Mouse (Mus musculus) cerebellum, adult 2 months (tissue): Measurements from ENCODE around the gene Prkab1. TPM values are rescaled to one million over a fixed set of nuclear protein-coding genes. Genes with fewer than 3 reads are reported as not detected.
A peak's percentile ranks its signal among the peaks of the same experiment; 100 is the strongest.

Experiments
- DNase-seq, 2 experiments: peaks; one replicate each; pipeline ENCODE4 v3.0.0; 2021
- H3K27ac ChIP-seq: fragments of 200-500 bp; 2 replicates; pipeline ENCODE4 v1.5.1; 2012; ENCODE audit warnings: low read length, control low read depth, inconsistent platforms; ENCODE audit not compliant: insufficient read depth
- H3K27me3 ChIP-seq: fragments of 200-500 bp; 2 replicates; pipeline ENCODE4 v1.6.1; 2012; ENCODE audit warnings: inconsistent platforms, mild to moderate bottlenecking, low read length, moderate library complexity; ENCODE audit not compliant: control insufficient read depth, insufficient read depth
- H3K4me1 ChIP-seq: fragments of 200-500 bp; 2 replicates; pipeline ENCODE4 v1.6.1; 2011; ENCODE audit warnings: low read length; ENCODE audit not compliant: control insufficient read depth, insufficient read depth
- H3K4me3 ChIP-seq: fragments of 200-500 bp; replicated peaks from 2 replicates; pipeline ENCODE3; 2011; ENCODE audit warnings: mild to moderate bottlenecking, low read depth, low read length, control low read depth; ENCODE audit not compliant: insufficient read depth
- CTCF ChIP-seq: fragments of 200-500 bp; IDR thresholded peaks from 2 replicates; pipeline ENCODE4 v1.5.1; 2011; ENCODE audit warnings: low read depth, mild to moderate bottlenecking, control low read depth, low read length, moderate library complexity, borderline replicate concordance; ENCODE audit not compliant: insufficient read depth
- POLR2A ChIP-seq: fragments of 200-500 bp; IDR thresholded peaks from 2 replicates; pipeline ENCODE4 v1.6.1; 2011; ENCODE audit warnings: low read length, control low read depth, borderline replicate concordance; ENCODE audit not compliant: insufficient read depth
- WGBS: fragments of 180-500 bp; shearing (Covaris S2); methylation state at CpG from one replicate; pipeline ENCODE4 v1.1.7; 2018; 5-methylcytosine and 5-hydroxymethylcytosine counted together
- polyA plus RNA-seq: library from polyadenylated mRNA; depleted of rRNA; stranded (reverse); fragments of >200 nt; gene quantifications from 2 replicates; pipeline ENCODE4 v1.2.3, GENCODE M21; 2012

Prkab1 gene
- polyA plus RNA-seq, 1 experiment, result 39.6 TPM

DNA sequence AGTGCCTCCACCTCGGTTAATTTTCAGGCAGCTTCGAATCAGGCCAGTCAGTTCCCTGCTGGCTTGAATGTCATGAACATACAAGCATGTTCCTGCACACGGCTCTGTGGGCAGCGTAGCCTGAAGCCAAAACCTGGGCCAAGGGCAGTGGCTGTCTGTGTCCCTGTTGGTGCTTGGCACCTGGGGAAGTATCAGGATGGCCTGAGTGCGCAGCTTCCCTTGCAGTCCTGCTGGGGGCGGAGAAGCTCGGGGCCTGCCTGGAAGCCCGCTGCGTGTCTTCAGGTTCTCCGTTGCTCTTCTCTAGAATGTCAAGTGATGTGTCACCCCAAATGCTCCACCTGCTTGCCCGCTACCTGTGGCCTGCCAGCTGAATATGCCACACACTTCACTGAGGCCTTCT, 39.2 kb downstream of the Prkab1 start:
- no peak overlapping the region for H3K4me3 ChIP-seq
- WGBS, result 59% methylated on average over 11 of the region's 11 CpGs
- H3K27ac ChIP-seq, result no peak overlapping the region
- DNase-seq, result peak; percentile 38 to 60
- no peaks in the 10 kb centered on the region for H3K27me3 ChIP-seq
- TF ChIP-seq POLR2A, result no peak
- no peak for TF ChIP-seq CTCF
- H3K4me1 ChIP-seq, result no peaks in the 10 kb centered on the region

DNA sequence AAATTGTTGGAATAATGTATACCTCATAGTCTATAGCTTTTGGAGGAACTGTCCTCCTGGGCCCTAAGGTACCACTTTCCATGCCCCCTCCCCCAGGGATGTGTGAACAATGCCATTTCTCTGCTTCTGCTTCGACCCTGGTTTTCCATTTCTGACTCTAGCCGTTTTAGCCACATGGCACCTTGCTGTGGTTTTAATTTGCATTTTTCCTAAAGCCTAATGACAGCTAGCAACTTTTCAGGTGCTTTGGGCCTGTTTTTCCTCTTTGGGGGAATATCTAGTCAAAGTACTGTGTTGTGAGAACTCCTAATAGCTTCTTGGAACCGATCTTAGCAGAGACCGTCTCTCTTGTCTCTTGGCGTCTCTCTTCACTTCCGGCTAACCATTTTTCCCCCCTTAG, 39.9 kb downstream of the Prkab1 start:
- Histone ChIP-seq H3K27ac (no peak overlapping the region), H3K27me3 (no peaks in the 10 kb centered on the region), H3K4me3 (no peak overlapping the region), H3K4me1 (no peaks in the 10 kb centered on the region)
- TF ChIP-seq POLR2A, result no peak
- no peak for TF ChIP-seq CTCF
- WGBS, result 93% methylated on average over 6 of the region's 6 CpGs
- no peak for DNase-seq

DNA sequence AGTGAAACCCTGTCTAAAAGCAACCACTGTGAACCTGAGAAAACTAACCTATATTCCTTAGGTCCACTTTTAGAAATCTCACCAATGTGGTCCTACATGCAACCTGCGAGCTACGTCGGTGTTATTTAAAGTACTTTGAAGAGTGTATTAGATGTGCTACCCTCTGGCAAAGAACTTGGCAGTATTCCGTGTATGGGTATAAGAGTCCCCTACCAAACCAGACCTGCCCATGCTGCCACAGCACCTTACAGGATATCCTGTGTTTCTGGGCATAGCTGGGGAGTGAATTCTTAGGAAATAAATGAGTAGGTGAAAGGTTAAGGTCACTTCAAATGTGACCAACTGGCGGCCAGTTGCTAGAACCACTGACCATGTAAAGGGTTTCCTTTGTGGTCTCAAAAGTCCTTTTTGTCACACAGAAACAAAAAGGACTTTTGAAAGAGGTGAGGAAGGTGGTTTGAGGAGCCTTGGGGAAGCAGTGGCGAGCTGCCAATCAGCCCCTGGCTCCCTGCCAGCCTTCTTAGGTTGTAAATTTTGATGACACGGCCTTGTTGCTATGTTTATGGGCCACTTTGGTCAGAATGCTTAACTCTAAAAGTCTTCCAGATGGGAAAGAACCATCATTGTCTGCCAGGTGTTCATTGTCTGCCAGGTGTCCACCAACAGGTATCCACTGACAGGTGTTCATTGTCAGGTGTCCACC, 41.5 kb downstream of the Prkab1 start:
- DNase-seq, result peak; percentile 31 to 42
- no peak overlapping the region for H3K27ac ChIP-seq
- 71% methylated on average over 7 of the region's 7 CpGs for WGBS

DNA sequence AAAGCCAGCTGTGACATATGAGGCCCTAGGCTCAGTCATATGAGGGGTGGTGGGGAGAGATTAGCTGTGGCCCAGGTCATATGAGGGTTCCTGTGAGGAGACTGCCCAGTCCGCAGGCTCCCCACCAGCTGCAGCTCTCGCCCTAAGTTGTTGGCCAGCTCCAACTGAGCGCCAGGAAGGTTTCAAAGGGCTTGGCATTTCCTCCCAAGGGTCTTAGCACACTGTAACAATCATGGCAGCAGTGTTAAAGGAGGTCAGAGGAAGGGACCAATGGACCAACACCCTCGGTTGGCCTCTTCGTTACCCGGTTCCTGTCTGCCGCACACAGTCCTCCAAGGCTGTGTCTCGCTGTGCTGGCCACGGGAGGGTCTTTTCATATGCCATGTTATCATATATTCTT, 43.8 kb downstream of the Prkab1 start:
- DNase-seq, result no peak
- Histone ChIP-seq H3K4me3 (no peak overlapping the region), H3K27me3 (no peaks in the 10 kb centered on the region), H3K27ac (no peak overlapping the region), H3K4me1 (no peaks in the 10 kb centered on the region)
- TF ChIP-seq CTCF (no peak), POLR2A (no peak)
- 86% methylated on average over 9 of the region's 9 CpGs for WGBS

More for the DNA sequence above, 41.5 kb downstream of the Prkab1 start:
- H3K27me3 ChIP-seq, result no peaks in the 10 kb centered on the region
- no peak overlapping the region for H3K4me3 ChIP-seq
- TF ChIP-seq CTCF (no peak), POLR2A (no peak)
- H3K4me1 ChIP-seq, result no peaks in the 10 kb centered on the region

DNA sequence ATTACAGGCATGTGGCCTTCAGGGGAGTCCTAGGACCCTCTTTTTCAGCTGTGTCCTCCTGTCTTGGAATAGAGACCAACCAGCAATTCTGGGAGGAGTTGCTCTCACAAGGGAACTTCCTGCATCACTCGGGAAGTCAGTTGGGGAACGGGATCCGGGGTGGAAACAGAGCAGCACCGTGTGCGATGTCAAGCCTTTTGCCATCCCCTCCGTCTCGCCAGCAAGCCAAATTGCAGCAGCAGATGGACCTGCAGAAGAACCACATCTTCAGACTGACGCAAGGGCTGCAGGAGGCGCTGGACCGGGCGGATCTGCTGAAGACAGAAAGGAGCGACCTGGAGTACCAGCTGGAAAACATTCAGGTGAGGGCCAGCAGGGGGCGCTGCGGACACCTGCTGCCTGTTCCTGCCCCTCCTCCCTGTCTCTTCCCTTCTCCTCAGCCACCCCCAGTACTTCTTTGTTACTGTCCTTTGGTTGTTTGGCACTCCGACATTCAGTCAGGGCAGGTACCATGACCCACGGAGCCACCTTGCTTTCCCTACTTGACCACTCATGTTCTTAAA, 45.1 kb downstream of the Prkab1 start:
- Histone ChIP-seq H3K27me3 (no peaks in the 10 kb centered on the region), H3K4me1 (no peaks in the 10 kb centered on the region), H3K27ac (no peak overlapping the region), H3K4me3 (no peak overlapping the region)
- 49% methylated on average over 16 of the region's 16 CpGs for WGBS
- TF ChIP-seq POLR2A (no peak), CTCF (no peak; the same call in 1 of the 2 replicates)
- peak; percentile 41 to 44 for DNase-seq

DNA sequence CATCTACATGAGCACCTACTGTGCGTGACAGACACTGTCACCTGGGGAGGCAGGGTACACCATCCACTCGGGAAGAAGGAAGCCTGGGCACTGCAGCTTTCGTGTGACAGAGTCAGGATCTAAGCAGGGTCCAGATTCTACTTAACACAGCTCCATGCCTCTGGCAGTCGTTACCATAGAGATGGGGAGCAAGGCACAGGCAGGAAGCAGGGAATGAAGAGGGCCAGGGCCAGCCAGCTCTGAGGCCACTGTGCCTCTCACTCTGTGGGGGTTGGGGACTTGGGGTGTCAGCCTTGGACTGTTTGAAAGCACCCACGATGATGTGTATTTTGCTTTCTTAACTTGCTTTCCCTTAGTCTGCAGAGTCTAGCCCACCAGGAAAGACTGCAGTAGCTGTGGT, 46.1 kb downstream of the Prkab1 start:
- DNase-seq, result no peak
- WGBS, result 40% methylated on average over 5 of the region's 5 CpGs
- H3K27me3 ChIP-seq, result no peaks in the 10 kb centered on the region
- TF ChIP-seq POLR2A, result no peak
- no peak for TF ChIP-seq CTCF
- H3K27ac ChIP-seq, result no peak overlapping the region
- H3K4me3 ChIP-seq, result no peak overlapping the region
- no peaks in the 10 kb centered on the region for H3K4me1 ChIP-seq

DNA sequence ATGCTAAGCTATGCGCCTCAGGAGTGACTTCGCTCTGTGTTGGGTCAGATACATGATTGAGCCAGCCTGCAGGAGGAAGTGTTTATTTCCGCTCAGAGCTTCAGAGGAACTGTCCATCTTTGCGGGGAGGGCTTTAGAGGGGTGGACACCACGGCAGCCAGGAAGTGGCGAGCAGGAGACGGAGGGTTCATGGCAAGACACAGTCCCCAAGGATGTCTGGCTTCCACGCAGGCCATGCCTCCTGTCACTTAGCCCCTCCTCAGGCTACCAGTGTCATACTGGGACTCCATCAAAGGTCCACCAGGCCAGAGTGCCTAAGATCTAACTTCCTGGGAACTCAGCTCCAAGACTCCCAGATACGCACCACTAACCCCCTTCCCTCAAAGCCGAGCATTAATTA, 46.6 kb downstream of the Prkab1 start:
- H3K27ac ChIP-seq, result no peak overlapping the region
- no peaks in the 10 kb centered on the region for H3K4me1 ChIP-seq
- no peak overlapping the region for H3K4me3 ChIP-seq
- 67% methylated on average over 10 of the region's 10 CpGs for WGBS
- H3K27me3 ChIP-seq, result no peaks in the 10 kb centered on the region
- no peak for TF ChIP-seq POLR2A
- TF ChIP-seq CTCF, result no peak
- DNase-seq, result no peak

DNA sequence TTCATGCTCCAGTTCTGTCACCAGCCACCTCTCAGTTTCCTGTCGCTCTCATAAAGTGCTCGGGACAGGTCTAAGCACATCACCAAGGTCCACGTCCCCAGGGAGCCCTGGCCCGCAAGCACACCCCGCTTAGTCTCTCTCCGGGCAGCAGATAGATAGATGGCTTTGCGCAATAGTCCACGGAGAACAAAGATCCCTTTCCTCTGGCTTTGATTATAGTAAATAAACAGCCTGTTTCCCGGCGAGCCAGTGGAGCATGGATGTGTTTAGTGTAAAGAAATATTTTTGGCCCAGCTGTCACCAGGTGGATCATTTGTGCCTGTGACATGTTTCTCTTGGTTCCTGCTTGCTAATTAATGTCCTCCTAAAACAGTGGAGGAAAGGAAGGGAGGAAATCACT, 47.0 kb downstream of the Prkab1 start:
- TF ChIP-seq POLR2A, result no peak
- no peak for TF ChIP-seq CTCF
- 80% methylated on average over 10 of the region's 10 CpGs for WGBS
- no peak overlapping the region for H3K27ac ChIP-seq

More for the DNA sequence above, 47.0 kb downstream of the Prkab1 start:
- Histone ChIP-seq H3K4me1 (no peaks in the 10 kb centered on the region), H3K27me3 (no peaks in the 10 kb centered on the region), H3K4me3 (no peak overlapping the region)
- no peak for DNase-seq
